Mouse (Mus musculus) forebrain, embryonic 10.5 days (tissue): ENCODE measurements around the gene Gpc6. TPM values are rescaled to one million over a fixed set of nuclear protein-coding genes. Genes with fewer than 3 reads are reported as not detected.

Experiments
- DNase-seq: peaks from one replicate; pipeline ENCODE4 v3.0.0-alpha.2; 2017; ENCODE audit warnings: low spot score; ENCODE audit errors: extremely low spot score
- H3K27ac ChIP-seq: fragments of 300-500 bp; sonication (generic); 2 replicates; pipeline ENCODE4 v1.5.1; 2016; ENCODE audit warnings: mild to moderate bottlenecking
- H3K27me3 ChIP-seq: fragments of 300-500 bp; sonication (generic); 2 replicates; pipeline ENCODE4 v1.6.1; 2016; ENCODE audit warnings: mild to moderate bottlenecking; ENCODE audit not compliant: poor library complexity, severe bottlenecking
- H3K36me3 ChIP-seq: fragments of 300-500 bp; sonication (generic); replicated peaks from 2 replicates; pipeline ENCODE4 v1.6.1; 2016; ENCODE audit warnings: mild to moderate bottlenecking, moderate library complexity
- H3K4me1 ChIP-seq: fragments of 300-500 bp; sonication (generic); 2 replicates; pipeline ENCODE4 v1.6.1; 2016
- H3K4me3 ChIP-seq: fragments of 300-500 bp; sonication (generic); 2 replicates; pipeline ENCODE4 v1.5.1; 2016; ENCODE audit warnings: mild to moderate bottlenecking, moderate library complexity
- H3K9me3 ChIP-seq: fragments of 300-500 bp; sonication (generic); 2 replicates; pipeline ENCODE4 v1.6.1; 2016; ENCODE audit warnings: mild to moderate bottlenecking, moderate library complexity
- WGBS: fragments of 180-500 bp; shearing (Covaris S2); methylation state at CpG from one replicate; pipeline ENCODE4 v1.1.7; 2016; 5-methylcytosine and 5-hydroxymethylcytosine counted together
- polyA plus RNA-seq: library from polyadenylated mRNA; unstranded; fragments of >200 nt; fragmentation: Nextera tagmentation; extraction: Ambion mirVana; gene quantifications from 2 replicates; pipeline ENCODE4 v1.2.1, GENCODE M21; 2016

Gpc6 gene
- polyA plus RNA-seq, 1 experiment from 2014 or later, result 36.5 TPM

- H3K4me3 ChIP-seq, result no peak overlapping the region
- no peaks in the 10 kb centered on the region for H3K9me3 ChIP-seq
- WGBS, result 95% methylated on average over 4 of the region's 4 CpGs
- H3K27me3 ChIP-seq, result no peaks in the 10 kb centered on the region
- H3K27ac ChIP-seq, result no peak overlapping the region
- no peaks in the 10 kb centered on the region for H3K36me3 ChIP-seq
- DNase-seq, result no peak
- peaks cover 12% of the 10 kb centered on the region for H3K4me1 ChIP-seq
These were observed 882.7 kb downstream of the Gpc6 start for GRCm38 (mm10) chr14:117807846-117808245.

DNA sequence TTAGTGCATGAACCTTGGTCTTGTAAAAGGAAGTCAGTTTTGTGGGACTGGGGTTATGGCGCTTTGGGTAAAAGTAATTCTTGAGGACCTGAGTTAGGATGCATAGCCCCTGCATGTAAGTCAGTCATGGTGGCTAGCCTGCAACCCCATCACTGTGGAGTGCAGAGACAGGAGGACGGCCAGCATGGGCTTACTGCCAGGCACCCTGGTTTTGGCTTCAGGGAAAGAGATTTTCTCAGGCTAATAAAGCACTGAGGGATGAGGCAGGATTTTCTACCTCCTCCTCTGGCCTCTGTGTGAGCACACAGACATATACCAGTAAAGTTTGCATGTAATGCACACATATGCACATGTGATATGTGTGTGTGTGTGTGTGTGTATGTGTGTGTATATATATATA, 883.2 kb downstream of the Gpc6 start:
- Histone ChIP-seq H3K27me3 (no peaks in the 10 kb centered on the region), H3K27ac (no peak overlapping the region), H3K4me3 (no peak overlapping the region), H3K9me3 (no peaks in the 10 kb centered on the region), H3K4me1 (peaks cover 12% of the 10 kb centered on the region), H3K36me3 (no peaks in the 10 kb centered on the region)
- no peak for DNase-seq
- WGBS, result 92% methylated on average over 2 of the region's 2 CpGs

DNA sequence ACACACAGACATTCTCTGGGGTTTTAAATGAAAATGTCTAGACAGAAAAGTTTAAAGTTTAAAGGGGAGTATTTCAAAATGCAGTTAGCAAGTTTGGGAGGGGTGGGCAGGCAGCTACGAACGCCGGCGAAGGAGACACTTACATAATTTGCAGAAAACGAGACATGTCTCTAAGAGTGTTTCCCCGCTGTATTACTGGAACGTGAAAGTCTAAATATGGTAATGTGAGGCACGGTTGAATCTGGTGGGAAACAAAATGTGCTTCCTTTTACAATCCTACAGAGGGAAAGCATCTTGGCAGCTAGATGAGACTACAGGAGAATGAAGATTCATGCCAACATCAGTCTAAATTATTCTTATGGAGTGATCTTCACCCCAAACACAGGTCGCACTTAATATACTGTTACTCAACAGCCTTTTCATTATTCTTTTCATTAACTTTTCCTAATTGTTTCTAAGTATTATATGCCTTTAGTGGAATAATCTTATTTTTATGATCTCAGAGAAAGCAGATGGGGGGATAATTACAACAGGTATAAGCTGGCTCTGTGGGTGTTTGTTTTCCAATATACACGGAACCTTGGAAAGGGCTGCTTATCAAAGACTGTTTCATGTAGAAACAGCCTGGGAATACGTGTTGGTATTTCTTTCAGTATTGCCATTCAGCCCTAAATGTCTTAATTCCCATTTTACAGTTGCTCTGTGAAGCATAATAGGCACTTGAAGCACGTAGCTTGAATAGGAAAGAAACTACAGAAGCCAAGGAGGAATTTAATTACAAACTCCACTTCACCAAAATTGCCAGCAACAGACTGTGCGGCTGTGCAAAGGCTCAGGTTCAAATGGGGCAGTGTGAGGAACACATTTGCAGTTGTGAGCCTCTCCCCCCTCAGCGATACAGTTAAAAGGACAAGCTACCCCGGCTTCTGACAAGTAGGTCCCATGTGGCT, 885.5 kb downstream of the Gpc6 start:
- H3K36me3 ChIP-seq, result no peaks in the 10 kb centered on the region
- no peak for DNase-seq
- no peaks in the 10 kb centered on the region for H3K27me3 ChIP-seq
- peaks cover 12% of the 10 kb centered on the region for H3K4me1 ChIP-seq
- no peak overlapping the region for H3K27ac ChIP-seq
- no peak overlapping the region for H3K4me3 ChIP-seq
- 88% methylated on average over 15 of the region's 15 CpGs for WGBS
- no peaks in the 10 kb centered on the region for H3K9me3 ChIP-seq

DNA sequence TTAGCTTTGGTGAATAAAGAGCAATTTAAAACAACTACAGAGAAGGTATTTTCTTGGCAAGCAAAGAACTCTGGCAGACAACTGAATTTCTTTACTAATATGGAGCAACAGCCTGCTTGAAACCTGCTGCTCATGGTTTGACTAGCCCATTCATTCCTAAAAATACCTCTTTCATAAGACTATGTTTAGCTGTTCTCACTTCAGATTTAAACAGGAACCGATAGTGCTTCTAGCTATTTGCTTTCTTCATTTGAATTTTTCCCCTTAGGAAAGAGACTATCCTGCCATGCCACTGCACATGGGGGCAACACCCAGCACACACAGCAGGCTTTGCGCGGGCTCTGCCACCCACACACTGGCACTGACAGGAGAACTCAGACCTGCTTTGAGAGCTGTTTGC, 888.4 kb downstream of the Gpc6 start:
- no peak overlapping the region for H3K4me3 ChIP-seq
- no peaks in the 10 kb centered on the region for H3K27me3 ChIP-seq
- H3K36me3 ChIP-seq, result no peaks in the 10 kb centered on the region
- no peak for DNase-seq
- no peaks in the 10 kb centered on the region for H3K9me3 ChIP-seq
- 88% methylated on average over 3 of the region's 3 CpGs for WGBS
- peaks cover 12% of the 10 kb centered on the region for H3K4me1 ChIP-seq
- H3K27ac ChIP-seq, result no peak overlapping the region

- 93% methylated on average over 9 of the region's 9 CpGs for WGBS
- Histone ChIP-seq H3K27me3 (no peaks in the 10 kb centered on the region), H3K27ac (no peak overlapping the region), H3K4me3 (no peak overlapping the region), H3K9me3 (no peaks in the 10 kb centered on the region), H3K4me1 (peaks cover 9% of the 10 kb centered on the region), H3K36me3 (no peaks in the 10 kb centered on the region)
- no peak for DNase-seq
These were observed 890.9 kb downstream of the Gpc6 start for GRCm38 (mm10) chr14:117816008-117816407.

GRCm38 (mm10) chr14:117816706-117817105, 891.6 kb downstream of the Gpc6 start:
- Histone ChIP-seq H3K4me3 (no peak overlapping the region), H3K36me3 (no peaks in the 10 kb centered on the region), H3K27me3 (no peaks in the 10 kb centered on the region), H3K4me1 (peaks cover 6% of the 10 kb centered on the region), H3K27ac (no peak overlapping the region), H3K9me3 (no peaks in the 10 kb centered on the region)
- 91% methylated on average over 3 of the region's 3 CpGs for WGBS
- DNase-seq, result no peak

GRCm38 (mm10) chr14:117817196-117817595, 892.1 kb downstream of the Gpc6 start:
- WGBS, result 89% methylated on average over 4 of the region's 4 CpGs
- no peak for DNase-seq
- no peaks in the 10 kb centered on the region for H3K9me3 ChIP-seq

DNA sequence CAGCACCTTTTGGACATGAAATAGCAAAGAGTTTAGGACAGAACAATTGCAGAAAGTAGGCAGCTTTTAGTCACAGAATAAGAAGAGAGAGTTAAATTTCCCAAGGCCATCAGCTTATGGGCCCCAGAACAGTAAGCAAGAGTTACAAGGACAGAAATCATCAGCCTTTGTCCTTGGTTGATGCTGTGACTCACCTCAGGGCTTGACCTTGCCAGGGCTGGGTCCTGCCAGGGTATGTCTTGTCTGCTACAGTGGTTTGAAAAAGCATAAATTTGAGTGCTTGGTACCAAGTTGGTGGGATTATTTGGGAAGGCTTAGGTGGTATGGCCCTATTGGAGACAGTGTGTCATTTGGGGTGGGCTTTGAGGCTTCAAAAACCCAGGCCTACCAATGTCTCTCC, 899.4 kb downstream of the Gpc6 start:
- H3K4me1 ChIP-seq, result peaks cover 6% of the 10 kb centered on the region
- H3K9me3 ChIP-seq, result no peaks in the 10 kb centered on the region
- no peaks in the 10 kb centered on the region for H3K27me3 ChIP-seq
- no peaks in the 10 kb centered on the region for H3K36me3 ChIP-seq
- no peak overlapping the region for H3K4me3 ChIP-seq
- H3K27ac ChIP-seq, result no peak overlapping the region
- DNase-seq, result no peak

More at GRCm38 (mm10) chr14:117817196-117817595, 892.1 kb downstream of the Gpc6 start:
- H3K27ac ChIP-seq, result no peak overlapping the region
- H3K4me3 ChIP-seq, result no peak overlapping the region
- H3K4me1 ChIP-seq, result peaks cover 6% of the 10 kb centered on the region
- H3K36me3 ChIP-seq, result no peaks in the 10 kb centered on the region
- no peaks in the 10 kb centered on the region for H3K27me3 ChIP-seq

GRCm38 (mm10) chr14:117826294-117827046, 901.4 kb downstream of the Gpc6 start:
- no peaks in the 10 kb centered on the region for H3K36me3 ChIP-seq
- no peak overlapping the region for H3K4me3 ChIP-seq
- 0 out of 2 replicates have a peak, but pooled peaks cover 3% of the 10 kb centered on the region for H3K4me1 ChIP-seq
- no peaks in the 10 kb centered on the region for H3K9me3 ChIP-seq
- H3K27me3 ChIP-seq, result no peaks in the 10 kb centered on the region
- H3K27ac ChIP-seq, result no peak overlapping the region
- 90% methylated on average over 8 of the region's 8 CpGs for WGBS
- DNase-seq, result no peak

DNA sequence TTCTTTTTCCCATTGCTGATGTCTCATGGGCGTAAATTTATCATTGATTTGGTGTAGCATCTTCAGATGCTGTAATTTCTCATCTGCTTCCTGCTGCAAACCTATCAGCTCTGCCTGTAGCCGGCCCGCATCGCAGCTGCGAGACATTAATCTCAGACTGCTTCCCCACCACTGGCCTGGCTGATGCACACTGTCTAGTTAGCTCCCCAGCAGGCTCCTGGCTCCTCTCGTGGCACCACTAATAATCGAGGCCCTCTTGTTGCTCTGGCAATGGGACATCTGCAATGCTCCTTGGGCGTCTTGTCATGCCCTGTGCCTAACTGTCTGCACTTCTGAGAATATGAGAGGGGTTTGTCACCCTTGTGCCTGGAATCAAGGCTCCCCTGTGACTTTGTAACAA, 906.2 kb downstream of the Gpc6 start:
- 89% methylated on average over 8 of the region's 8 CpGs for WGBS
- H3K27me3 ChIP-seq, result no peaks in the 10 kb centered on the region
- no peak overlapping the region for H3K27ac ChIP-seq
- 0 out of 2 replicates have a peak, but pooled peaks cover 4% of the 10 kb centered on the region for H3K4me1 ChIP-seq
- H3K9me3 ChIP-seq, result no peaks in the 10 kb centered on the region
- H3K36me3 ChIP-seq, result no peaks in the 10 kb centered on the region
- H3K4me3 ChIP-seq, result no peak overlapping the region
- DNase-seq, result no peak

DNA sequence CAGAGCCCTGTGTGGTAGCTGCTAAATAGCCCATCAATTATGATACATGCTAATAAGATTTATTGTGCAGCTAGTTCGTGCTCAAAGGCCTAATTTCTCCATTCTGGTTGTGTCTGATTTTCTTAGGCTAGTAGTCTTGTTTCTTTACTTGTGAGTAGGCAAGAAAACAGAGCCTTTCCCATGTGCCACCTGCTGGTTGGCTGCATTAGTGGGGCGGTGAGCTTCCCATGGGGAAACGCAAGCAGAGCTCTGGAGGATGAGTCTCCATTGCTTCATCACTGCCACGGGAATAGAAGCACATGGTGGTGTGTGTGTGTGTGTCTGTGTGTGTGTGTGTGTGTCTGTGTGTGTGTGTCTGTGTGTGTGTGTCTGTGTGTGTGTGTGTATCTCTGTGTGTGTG, 906.6 kb downstream of the Gpc6 start:
- no peaks in the 10 kb centered on the region for H3K36me3 ChIP-seq
- 0 out of 2 replicates have a peak, but pooled peaks cover 4% of the 10 kb centered on the region for H3K4me1 ChIP-seq
- no peaks in the 10 kb centered on the region for H3K27me3 ChIP-seq
- no peaks in the 10 kb centered on the region for H3K9me3 ChIP-seq
- WGBS, result 64% methylated on average over 4 of the region's 4 CpGs
- DNase-seq, result no peak
- H3K4me3 ChIP-seq, result no peak overlapping the region
- no peak overlapping the region for H3K27ac ChIP-seq

DNA sequence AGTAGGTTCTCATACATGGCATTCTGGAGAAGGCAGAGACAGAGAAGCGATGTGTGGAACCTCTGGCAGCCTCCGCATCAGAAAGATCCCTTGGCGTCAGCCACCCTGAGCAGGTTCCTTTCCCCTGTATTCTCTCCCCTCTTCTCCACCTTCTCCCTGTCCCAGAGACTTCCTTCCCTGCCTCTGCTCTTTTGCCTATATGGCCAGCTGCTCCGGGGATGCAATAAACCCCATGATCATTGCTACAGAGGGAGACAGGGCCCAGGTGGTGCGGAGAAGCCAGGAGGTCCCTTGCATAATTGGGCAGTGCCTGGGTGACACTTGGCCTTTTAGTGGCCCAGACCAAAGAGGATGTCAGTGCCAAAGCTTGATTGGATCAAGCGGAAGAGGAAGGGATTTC, 910.4 kb downstream of the Gpc6 start:
- Histone ChIP-seq H3K4me3 (no peak overlapping the region), H3K4me1 (0 out of 2 replicates have a peak, but pooled peaks cover 4% of the 10 kb centered on the region), H3K27me3 (no peaks in the 10 kb centered on the region), H3K9me3 (no peaks in the 10 kb centered on the region), H3K36me3 (no peaks in the 10 kb centered on the region), H3K27ac (no peak overlapping the region)
- no peak for DNase-seq
- 94% methylated on average over 6 of the region's 6 CpGs for WGBS

GRCm38 (mm10) chr14:117837021-117837420, 911.9 kb downstream of the Gpc6 start:
- Histone ChIP-seq H3K27me3 (no peaks in the 10 kb centered on the region), H3K27ac (no peak overlapping the region), H3K4me1 (no peaks in the 10 kb centered on the region), H3K9me3 (no peaks in the 10 kb centered on the region), H3K4me3 (no peak overlapping the region), H3K36me3 (no peaks in the 10 kb centered on the region)
- no peak for DNase-seq
- WGBS, result 96% methylated on average over 4 of the region's 4 CpGs
